Mouse (Mus musculus) gastrocnemius, postnatal 4 days (tissue): Measurements from ENCODE around the gene Gm42372. TPM values are rescaled to one million over a fixed set of nuclear protein-coding genes. Genes with fewer than 3 reads are reported as not detected.
A peak's percentile ranks its signal among the peaks of the same experiment; 100 is the strongest.

Experiments used
- DNase-seq, 2 experiments: peaks; one replicate each; pipeline ENCODE4 v3.0.0; 2021 to 2022; ENCODE audit warnings: low spot score in 2 of 2, mixed read lengths in 2 of 2
- total RNA-seq, 2 experiments: library from RNA; stranded (reverse); gene quantifications; 2 replicates each; pipeline ENCODE4 v1.2.3; 2021

Gm42372 gene
- total RNA-seq, 2 experiments from 2014 or later: 0.05 TPM; not detected in 1

GRCm38 (mm10) chr7:17003230-17003960, 20.5 kb downstream of the Gm42372 start:
- DNase-seq: no peak

DNA sequence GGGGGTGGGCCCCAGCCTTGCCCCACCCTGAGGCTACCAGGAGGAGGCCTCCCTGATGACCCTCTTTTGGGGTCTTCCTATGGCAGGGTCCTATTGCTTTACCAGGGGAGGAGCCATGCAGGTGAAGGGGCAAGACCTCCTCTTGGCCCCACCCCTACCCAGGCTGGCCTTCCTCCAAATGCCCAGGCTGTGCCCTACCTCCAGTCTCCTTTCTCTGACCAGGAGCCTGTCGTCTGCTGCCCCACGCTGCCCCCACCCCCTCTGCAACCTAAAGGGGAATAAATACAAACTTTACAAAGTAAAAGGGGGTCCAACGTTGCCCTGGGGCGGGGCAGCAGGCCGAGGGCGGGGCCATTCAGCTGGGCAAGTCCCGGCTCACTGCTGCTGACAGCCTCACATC, 21.8 kb downstream of the Gm42372 start:
- no peak for DNase-seq

GRCm38 (mm10) chr7:17007300-17007699, 24.4 kb downstream of the Gm42372 start:
- DNase-seq: no peak

GRCm38 (mm10) chr7:17009326-17010009, 26.6 kb downstream of the Gm42372 start:
- no peak for DNase-seq

DNA sequence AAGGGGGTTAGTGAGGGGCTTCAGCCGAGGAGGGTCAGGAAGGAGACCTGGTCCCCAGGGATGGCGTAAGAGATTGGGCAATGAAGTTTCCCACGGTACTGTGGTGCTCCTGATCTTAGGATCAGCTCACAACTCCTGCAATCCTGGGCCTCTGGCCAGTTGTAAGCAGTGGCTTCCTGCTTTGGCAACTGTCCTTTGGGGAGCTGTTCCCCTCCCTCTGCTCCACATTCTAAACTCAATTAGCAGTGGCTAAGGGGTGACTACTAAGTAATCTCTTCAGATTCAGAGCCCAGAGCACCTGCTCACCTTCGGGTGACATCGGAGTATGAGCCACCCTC, 27.1 kb downstream of the Gm42372 start:
- no peak for DNase-seq

GRCm38 (mm10) chr7:17011909-17012590, 29.2 kb downstream of the Gm42372 start:
- no peak for DNase-seq

DNA sequence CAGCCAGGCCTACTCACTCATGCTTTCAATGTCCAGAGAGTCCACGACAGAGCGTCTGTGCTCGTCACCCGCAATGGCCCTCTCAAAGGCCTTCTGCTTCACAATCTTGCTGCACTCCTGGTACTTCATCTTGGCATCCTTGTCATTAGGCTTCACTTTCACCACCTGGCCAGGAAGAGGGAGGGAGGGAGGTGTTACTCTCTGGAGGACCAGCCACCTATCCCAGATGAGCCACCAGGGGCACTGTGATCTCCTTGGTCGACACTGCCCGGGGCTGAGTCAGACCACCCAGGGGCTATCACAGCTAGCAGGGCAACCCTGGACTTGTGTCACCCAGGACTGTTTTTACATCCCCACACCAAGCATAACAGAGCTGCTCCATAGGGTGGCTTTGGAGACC, 32.5 kb downstream of the Gm42372 start:
- no peak for DNase-seq

DNA sequence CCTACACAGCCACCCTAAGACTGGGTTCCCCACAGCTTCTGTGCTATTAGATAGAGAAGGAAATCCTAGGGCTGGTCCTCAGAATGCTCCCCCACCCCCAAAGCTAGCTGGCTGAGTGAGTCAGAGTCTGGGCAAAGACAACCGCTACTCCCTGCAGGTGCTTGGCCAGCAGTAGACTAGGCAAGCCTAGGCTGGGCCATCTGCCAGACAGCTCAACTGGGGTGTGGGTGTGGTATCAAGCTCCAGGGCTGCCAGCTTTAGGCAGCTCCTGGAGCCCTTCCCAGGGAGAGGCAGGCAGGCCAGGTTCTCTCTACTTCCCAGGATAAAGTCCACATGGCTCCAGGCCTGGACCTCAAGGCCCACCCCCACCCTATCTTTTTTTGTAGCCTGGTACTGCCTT, 34.1 kb downstream of the Gm42372 start:
- peak; percentile 76 to 92 for DNase-seq

GRCm38 (mm10) chr7:17017921-17018320, 35.0 kb downstream of the Gm42372 start:
- no peak for DNase-seq

GRCm38 (mm10) chr7:17019426-17020166, 36.7 kb downstream of the Gm42372 start:
- no peak for DNase-seq

- no peak for DNase-seq
These were observed 39.3 kb downstream of the Gm42372 start for GRCm38 (mm10) chr7:17022176-17022575.

DNA sequence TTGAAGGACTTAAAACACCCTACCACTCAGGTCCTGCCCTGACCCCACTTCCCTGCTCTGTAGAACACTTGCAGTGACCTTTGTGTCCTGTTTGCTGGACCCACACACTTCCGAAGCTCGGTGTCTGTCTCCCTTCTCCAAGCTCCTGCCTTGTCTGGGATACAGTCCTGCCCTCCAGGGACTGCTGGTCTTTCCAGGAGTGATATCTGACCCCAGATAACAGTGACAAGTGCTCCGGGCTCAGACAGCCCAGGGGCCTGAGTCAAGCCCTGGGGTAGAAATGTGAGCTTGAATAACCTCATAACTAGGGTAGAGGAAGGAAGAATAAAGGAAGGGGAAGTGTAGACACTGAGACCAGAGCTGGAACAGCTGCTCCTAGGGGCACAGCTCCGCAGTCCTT, 40.8 kb downstream of the Gm42372 start:
- no peak for DNase-seq

GRCm38 (mm10) chr7:17024141-17024540, 41.3 kb downstream of the Gm42372 start:
- no peak for DNase-seq

GRCm38 (mm10) chr7:17024814-17025504, 42.1 kb downstream of the Gm42372 start:
- no peak for DNase-seq

GRCm38 (mm10) chr7:17025505-17025894, 42.6 kb downstream of the Gm42372 start:
- DNase-seq: no peak

DNA sequence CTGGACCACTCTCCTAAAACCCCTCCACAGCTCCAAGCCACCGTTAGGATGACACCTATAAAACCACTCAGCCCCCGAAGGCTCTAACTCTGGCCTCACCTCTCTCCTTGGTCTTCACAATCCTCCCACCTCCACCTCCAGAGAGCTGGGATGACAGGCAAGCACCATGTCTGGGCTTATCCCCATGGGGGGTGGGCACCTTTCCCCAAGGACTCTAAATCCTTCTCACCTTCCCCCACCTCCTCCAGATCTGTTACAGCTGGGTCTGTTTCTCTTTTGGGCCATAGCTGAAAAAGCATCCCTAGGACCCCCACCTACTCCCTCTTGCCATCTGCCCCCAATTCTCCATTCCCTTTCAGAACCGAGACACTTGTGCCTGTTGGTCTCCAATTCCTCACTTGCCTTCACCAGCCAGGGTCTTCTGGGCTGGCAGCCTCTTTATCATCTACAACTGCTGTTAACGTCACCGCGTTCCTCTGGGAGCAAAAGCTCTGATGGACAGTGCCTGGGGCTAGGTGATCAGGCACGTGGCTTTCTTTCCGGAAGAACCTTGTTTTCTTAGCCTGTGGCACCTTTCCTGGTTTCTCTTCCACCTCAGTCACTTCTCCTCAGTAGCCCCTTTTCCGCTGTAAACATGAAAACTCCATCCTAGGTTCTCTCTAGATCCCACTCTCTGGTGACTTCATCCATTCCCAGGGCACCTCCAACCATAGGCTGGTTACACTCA, 43.2 kb downstream of the Gm42372 start:
- no peak for DNase-seq

DNA sequence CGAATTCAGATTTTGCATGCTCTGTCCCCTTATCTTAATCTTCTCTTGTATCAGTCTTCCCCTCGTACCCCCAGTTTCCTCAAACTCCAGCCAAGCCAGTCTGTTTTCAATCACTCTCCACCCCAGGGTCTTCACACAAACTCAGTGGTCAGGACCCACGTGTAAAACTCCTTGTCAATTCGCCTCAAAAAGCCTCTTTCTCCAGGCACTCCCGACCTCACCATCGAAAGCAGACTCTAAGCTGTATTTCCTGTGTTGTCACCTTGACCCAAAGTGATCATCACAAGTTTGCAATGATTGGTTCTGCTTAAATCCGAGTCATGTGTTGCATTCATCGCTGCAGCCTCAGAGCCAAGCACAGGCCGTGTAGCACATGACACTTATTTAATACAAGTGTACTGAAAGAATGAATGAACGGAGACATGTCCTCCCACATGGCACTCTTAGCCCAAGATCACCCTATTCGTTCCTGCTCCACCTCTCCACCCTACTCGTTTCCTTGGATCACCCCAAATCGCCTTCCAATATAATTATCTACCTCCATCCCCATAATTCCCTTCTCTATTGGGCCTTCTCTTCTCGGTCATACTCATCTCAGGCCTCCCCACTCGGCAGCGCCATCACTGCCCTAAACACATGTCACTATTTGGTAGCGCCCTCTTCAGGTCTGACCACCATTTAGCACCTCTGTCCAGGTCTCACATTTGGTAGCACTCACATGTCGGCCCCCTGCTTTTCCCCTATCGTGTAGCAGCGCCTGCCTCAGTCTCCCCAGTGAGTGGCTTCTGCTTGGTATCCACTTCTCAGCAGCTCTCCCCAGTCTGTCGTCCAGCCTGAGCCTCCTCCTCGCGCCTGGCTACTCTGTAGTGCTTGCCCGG, 44.1 kb downstream of the Gm42372 start:
- DNase-seq: peak in 1 of 2 experiments; percentile 56

DNA sequence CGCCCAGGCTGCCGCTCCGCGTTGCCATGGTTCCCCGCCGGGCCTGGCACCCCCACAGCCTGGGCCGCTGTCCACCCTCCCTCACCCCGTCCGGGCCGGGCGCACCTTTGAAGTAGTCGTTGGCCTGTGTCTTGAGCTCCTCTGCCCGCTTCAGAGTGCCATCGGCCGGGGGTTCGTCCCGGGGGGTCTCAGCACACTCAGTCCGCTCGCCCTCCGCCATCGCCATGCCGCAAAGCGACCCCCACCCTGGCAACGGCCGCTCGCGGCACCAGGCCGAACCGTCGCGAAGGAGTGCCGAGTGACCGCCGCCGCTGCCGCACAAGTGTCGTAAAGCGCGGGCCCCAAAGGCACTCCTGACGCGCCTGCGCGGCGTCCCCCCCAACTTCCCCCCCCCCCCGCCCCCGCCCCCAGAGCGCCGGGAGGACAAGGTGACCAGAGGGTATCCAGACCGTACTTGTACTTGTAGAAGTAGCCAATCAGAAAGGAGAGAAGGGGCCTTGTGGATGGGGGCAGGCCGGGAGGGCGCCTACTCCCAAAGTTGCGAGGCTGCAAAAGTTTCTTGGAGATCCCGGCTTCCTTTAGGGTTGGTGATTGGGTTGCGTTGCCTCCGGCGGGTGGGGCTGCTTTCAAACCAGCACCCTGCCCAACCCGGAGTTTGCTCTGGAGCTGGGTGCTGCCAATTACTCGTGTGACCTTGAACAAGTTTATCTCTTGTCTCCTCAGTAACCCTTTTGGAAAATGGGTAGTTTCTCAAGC, 44.9 kb downstream of the Gm42372 start, which contains the start of gene Ppp5c:
TSS of gene Ppp5c (minus strand) at position 337 of the 756 bp plus-strand sequence.
- DNase-seq: peak; percentile 90 to 93
